Mouse (Mus musculus) liver, adult 2 months (tissue): ENCODE measurements around the gene Slc5a11. TPM values are rescaled to one million over a fixed set of nuclear protein-coding genes. Genes with fewer than 3 reads are reported as not detected.

Source experiments
- DNase-seq: peaks from one replicate; pipeline ENCODE4 v3.0.0-alpha.2; 2011; ENCODE audit warnings: low read depth, low spot score; ENCODE audit errors: extremely low read depth
- H3K27ac ChIP-seq: fragments of 200-500 bp; replicated peaks from 2 replicates; pipeline ENCODE4 v1.5.1; 2012; ENCODE audit warnings: low read depth, mild to moderate bottlenecking, control low read depth, inconsistent platforms, low read length; ENCODE audit not compliant: insufficient read depth
- H3K27me3 ChIP-seq: fragments of 200-500 bp; 2 replicates; pipeline ENCODE4 v1.6.1; 2012; ENCODE audit warnings: mild to moderate bottlenecking, moderate library complexity, low read length, inconsistent platforms; ENCODE audit not compliant: control insufficient read depth, insufficient read depth
- H3K36me3 ChIP-seq: fragments of 200-500 bp; 2 replicates; pipeline ENCODE4 v1.6.1; 2012; ENCODE audit warnings: low read length, inconsistent platforms; ENCODE audit not compliant: control insufficient read depth, insufficient read depth
- H3K4me1 ChIP-seq: fragments of 200-500 bp; 2 replicates; pipeline ENCODE4 v1.6.1; 2011; ENCODE audit warnings: low read length; ENCODE audit not compliant: control insufficient read depth, insufficient read depth
- H3K4me3 ChIP-seq: fragments of 200-500 bp; 2 replicates; pipeline ENCODE4 v1.5.1; 2011; ENCODE audit warnings: low read depth, mild to moderate bottlenecking, control low read depth, low read length, moderate library complexity; ENCODE audit not compliant: insufficient read depth
- H3K79me2 ChIP-seq: fragments of 200-500 bp; 2 replicates; pipeline ENCODE4 v1.6.1; 2012; ENCODE audit warnings: inconsistent platforms, mild to moderate bottlenecking, low read length, moderate library complexity; ENCODE audit not compliant: control insufficient read depth, insufficient read depth
- H3K9ac ChIP-seq: fragments of 200-500 bp; 2 replicates; pipeline ENCODE4 v1.6.1; 2012; ENCODE audit warnings: low read depth, mild to moderate bottlenecking, control low read depth, inconsistent platforms, low read length
- CTCF ChIP-seq: fragments of 200-500 bp; IDR thresholded peaks from 2 replicates; pipeline ENCODE4 v1.5.1; 2011; ENCODE audit warnings: low read depth, low read length, control low read depth
- POLR2A ChIP-seq: fragments of 200-500 bp; IDR thresholded peaks from 2 replicates; pipeline ENCODE4 v1.6.1; 2011; ENCODE audit warnings: low read length, control low read depth; ENCODE audit not compliant: insufficient read depth; ENCODE audit errors: extremely low read depth
- WGBS: fragments of 180-500 bp; shearing (Covaris S2); methylation state at CpG from one replicate; pipeline ENCODE4 v1.1.7; 2018; 5-methylcytosine and 5-hydroxymethylcytosine counted together
- polyA plus RNA-seq: library from polyadenylated mRNA; depleted of rRNA; stranded (reverse); fragments of >200 nt; gene quantifications from 2 replicates; pipeline ENCODE4 v1.2.3, GENCODE M21; 2012
- total RNA-seq: library from RNA; depleted of rRNA; stranded (reverse); fragments of >200 nt; gene quantifications from 2 replicates; pipeline ENCODE4 v1.2.3, GENCODE M21; 2014

Slc5a11 gene
- total and polyA plus RNA-seq, 2 experiments: 0.07 to 2.3 TPM

- Histone ChIP-seq H3K79me2 (no peaks in the 10 kb centered on the region), H3K4me3 (no peak overlapping the region), H3K9ac (no peak overlapping the region), H3K4me1 (no peaks in the 10 kb centered on the region), H3K36me3 (no peaks in the 10 kb centered on the region), H3K27ac (no peak overlapping the region), H3K27me3 (no peaks in the 10 kb centered on the region; the same call in 1 of the 2 replicates)
- DNase-seq: no peak
- 89% methylated on average over 14 of the region's 14 CpGs for WGBS
- TF ChIP-seq POLR2A (no peak), CTCF (no peak)
Measured at GRCm38 (mm10) chr7:123254196-123254970, 39.8 kb downstream of the Slc5a11 start.

- H3K27me3 ChIP-seq: no peaks in the 10 kb centered on the region; the same call in 1 of the 2 replicates
- no peaks in the 10 kb centered on the region for H3K79me2 ChIP-seq
- 65% methylated on average over 8 of the region's 8 CpGs for WGBS
- TF ChIP-seq CTCF (no peak), POLR2A (no peak)
- no peak overlapping the region for H3K27ac ChIP-seq
- H3K9ac ChIP-seq: no peak overlapping the region
- H3K4me1 ChIP-seq: no peaks in the 10 kb centered on the region
- DNase-seq: no peak
- H3K36me3 ChIP-seq: no peaks in the 10 kb centered on the region
- H3K4me3 ChIP-seq: no peak overlapping the region
Measured at GRCm38 (mm10) chr7:123258103-123258502, 43.5 kb downstream of the Slc5a11 start.

GRCm38 (mm10) chr7:123273056-123273455, 58.5 kb downstream of the Slc5a11 start:
- Histone ChIP-seq H3K79me2 (no peaks in the 10 kb centered on the region), H3K27ac (no peak overlapping the region), H3K27me3 (no peaks in the 10 kb centered on the region), H3K4me3 (no peak overlapping the region), H3K4me1 (no peaks in the 10 kb centered on the region), H3K36me3 (no peaks in the 10 kb centered on the region; the same call in 1 of the 2 replicates), H3K9ac (no peak overlapping the region)
- DNase-seq: no peak
- WGBS: 79% methylated on average over 11 of the region's 11 CpGs
- no peak for TF ChIP-seq CTCF
- TF ChIP-seq POLR2A: no peak

- H3K4me3 ChIP-seq: no peak overlapping the region
- H3K79me2 ChIP-seq: no peaks in the 10 kb centered on the region
- no peaks in the 10 kb centered on the region for H3K27me3 ChIP-seq
- H3K27ac ChIP-seq: no peak overlapping the region
- H3K4me1 ChIP-seq: no peaks in the 10 kb centered on the region
- TF ChIP-seq POLR2A (no peak), CTCF (no peak)
- H3K9ac ChIP-seq: no peak overlapping the region
- WGBS: 86% methylated on average over 4 of the region's 4 CpGs
- no peak for DNase-seq
- peaks cover 8% of the 10 kb centered on the region; the same call in 1 of the 2 replicates for H3K36me3 ChIP-seq
Measured at GRCm38 (mm10) chr7:123276568-123276967, 62.0 kb downstream of the Slc5a11 start.

- TF ChIP-seq CTCF (no peak), POLR2A (no peak)
Measured at GRCm38 (mm10) chr7:123279797-123280196, 65.2 kb downstream of the Slc5a11 start.

GRCm38 (mm10) chr7:123283826-123284225, 69.2 kb downstream of the Slc5a11 start:
- H3K27me3 ChIP-seq: no peaks in the 10 kb centered on the region
- no peaks in the 10 kb centered on the region for H3K4me1 ChIP-seq
- no peaks in the 10 kb centered on the region for H3K79me2 ChIP-seq
- no peak overlapping the region for H3K9ac ChIP-seq
- H3K27ac ChIP-seq: no peak overlapping the region
- no peak overlapping the region for H3K4me3 ChIP-seq
- TF ChIP-seq CTCF: no peak
- TF ChIP-seq POLR2A: no peak
- peaks cover 34% of the 10 kb centered on the region for H3K36me3 ChIP-seq
- no peak for DNase-seq
- WGBS: 86% methylated on average over 4 of the region's 4 CpGs

More at GRCm38 (mm10) chr7:123279797-123280196, 65.2 kb downstream of the Slc5a11 start:
- H3K4me3 ChIP-seq: no peak overlapping the region
- no peaks in the 10 kb centered on the region for H3K79me2 ChIP-seq
- 94% methylated on average over 4 of the region's 4 CpGs for WGBS
- H3K36me3 ChIP-seq: peaks cover 20% of the 10 kb centered on the region
- H3K27me3 ChIP-seq: no peaks in the 10 kb centered on the region
- H3K4me1 ChIP-seq: no peaks in the 10 kb centered on the region
- no peak for DNase-seq
- H3K9ac ChIP-seq: no peak overlapping the region
- no peak overlapping the region for H3K27ac ChIP-seq
